Mouse (Mus musculus) midbrain, embryonic 14.5 days (tissue): Measurements from ENCODE around the gene Mapk12. TPM values are rescaled to one million over a fixed set of nuclear protein-coding genes. Genes with fewer than 3 reads are reported as not detected.
A peak's percentile ranks its signal among the peaks of the same experiment; 100 is the strongest.

Experiments
- ATAC-seq: fragments of 200-750 bp; cut with Nextera tagmentation; 2 replicates; pipeline ENCODE4 v1.8.0; 2017; ENCODE audit warnings: moderate number of reproducible peaks, moderate library complexity; ENCODE audit not compliant: low FRiP score, low TSS enrichment
- DNase-seq: peaks from one replicate; pipeline ENCODE4 v3.0.0-alpha.2; 2015
- H3K27ac ChIP-seq: fragments of 300-500 bp; sonication (generic); replicated peaks from 2 replicates; pipeline ENCODE4 v1.5.1; 2014; ENCODE audit warnings: mild to moderate bottlenecking, low read depth, low read length, moderate library complexity
- H3K27me3 ChIP-seq: fragments of 300-500 bp; sonication (generic); 2 replicates; pipeline ENCODE4 v1.6.1; 2014; ENCODE audit warnings: low read length, control low read depth, mixed read lengths; ENCODE audit not compliant: control insufficient read depth, insufficient read depth
- H3K36me3 ChIP-seq: fragments of 300-500 bp; sonication (generic); 2 replicates; pipeline ENCODE4 v1.6.1; 2014; ENCODE audit warnings: low read length, control low read depth; ENCODE audit not compliant: control insufficient read depth, insufficient read depth
- H3K4me1 ChIP-seq: fragments of 300-500 bp; sonication (generic); 2 replicates; pipeline ENCODE4 v1.6.1; 2014; ENCODE audit warnings: mild to moderate bottlenecking, antibody characterized with exemption, low read length, control low read depth; ENCODE audit not compliant: control insufficient read depth, insufficient read depth
- H3K4me2 ChIP-seq: fragments of 300-500 bp; sonication (generic); 2 replicates; pipeline ENCODE4 v1.6.1; 2014; ENCODE audit warnings: mild to moderate bottlenecking, low read length, moderate library complexity
- H3K4me3 ChIP-seq: fragments of 300-500 bp; sonication (generic); replicated peaks from 2 replicates; pipeline ENCODE4 v1.5.1; 2014; ENCODE audit warnings: low read depth, low read length
- H3K9ac ChIP-seq: fragments of 300-500 bp; sonication (generic); replicated peaks from 2 replicates; pipeline ENCODE4 v1.6.1; 2014; ENCODE audit warnings: mild to moderate bottlenecking, low read length, moderate library complexity
- H3K9me3 ChIP-seq: fragments of 300-500 bp; sonication (generic); 2 replicates; pipeline ENCODE4 v1.6.1; 2016; ENCODE audit warnings: low read length, control low read depth, mixed read lengths; ENCODE audit not compliant: control insufficient read depth
- WGBS: fragments of 180-500 bp; shearing (Covaris S2); extraction: QIAGEN DNeasy Blood & Tissue Kit; methylation state at CpG from one replicate; pipeline ENCODE4 v1.1.7; 2014; 5-methylcytosine and 5-hydroxymethylcytosine counted together
- polyA plus RNA-seq: library from polyadenylated mRNA; unstranded; fragments of >200 nt; fragmentation: Nextera tagmentation; extraction: Ambion mirVana; gene quantifications from 2 replicates; pipeline ENCODE4 v1.2.1, GENCODE M21; 2014

The Mapk12 gene
- polyA plus RNA-seq, 1 experiment from 2014 or later, result 4.1 TPM

GRCm38 (mm10) chr15:89173024-89173905, 32.8 kb upstream of the Mapk12 start:
- peaks cover 13% of the 10 kb centered on the region for H3K36me3 ChIP-seq
- no peaks in the 10 kb centered on the region for H3K27me3 ChIP-seq
- under 1% methylated on average over 64 of the region's 65 CpGs for WGBS
- peaks cover 68% of the 10 kb centered on the region for H3K4me1 ChIP-seq
- peak overlapping the region; percentile 83 for H3K9ac ChIP-seq
- H3K9me3 ChIP-seq, result no peaks in the 10 kb centered on the region
- DNase-seq (peak; percentile 83), ATAC-seq (peak; percentile 57)
- peak overlapping the region; percentile 99 for H3K4me2 ChIP-seq
- H3K27ac ChIP-seq, result peak overlapping the region; percentile 78
- H3K4me3 ChIP-seq, result peak overlapping the region; percentile 57

DNA sequence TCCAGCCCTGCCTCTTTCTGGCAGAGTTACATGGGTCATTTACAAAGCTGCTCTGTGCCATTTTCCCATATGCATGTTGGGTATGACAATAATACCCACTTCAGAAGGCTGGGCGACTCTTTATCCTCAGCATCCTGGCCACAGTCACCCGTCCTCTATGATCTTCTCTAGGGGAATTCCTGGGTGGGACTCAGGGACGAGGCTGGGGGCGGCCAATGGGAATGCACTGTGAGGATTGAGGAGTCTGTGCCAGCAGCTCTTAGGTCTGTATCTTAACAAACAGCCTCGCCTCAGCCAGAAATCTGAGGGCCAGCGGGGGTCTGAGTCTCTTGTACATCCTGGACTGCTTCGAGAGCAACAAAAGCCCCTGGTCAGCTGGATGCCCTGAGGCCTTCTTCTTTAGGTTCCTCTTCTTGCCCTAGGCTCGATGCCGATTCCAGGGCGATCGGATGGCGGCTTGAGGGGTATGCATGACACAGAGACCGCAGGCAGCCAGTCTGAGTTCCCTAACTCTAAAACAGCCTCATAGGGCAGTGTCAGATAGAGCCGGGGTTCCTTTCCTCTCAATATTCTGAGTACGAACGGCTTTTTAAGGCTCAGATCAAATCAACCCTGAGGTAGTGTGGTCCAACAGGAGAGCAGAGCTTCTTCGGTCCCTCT, 31.9 kb upstream of the Mapk12 start:
- ATAC-seq (no peak), DNase-seq (no peak)
- Histone ChIP-seq H3K27ac (peak overlapping the region; percentile 78), H3K4me1 (peaks cover 60% of the 10 kb centered on the region), H3K9ac (peak overlapping the region; percentile 83), H3K4me3 (peak overlapping the region; percentile 57), H3K36me3 (peaks cover 21% of the 10 kb centered on the region), H3K9me3 (no peaks in the 10 kb centered on the region), H3K27me3 (no peaks in the 10 kb centered on the region), H3K4me2 (peak overlapping the region; percentile 99)
- WGBS, result 27% methylated on average over 17 of the region's 17 CpGs

DNA sequence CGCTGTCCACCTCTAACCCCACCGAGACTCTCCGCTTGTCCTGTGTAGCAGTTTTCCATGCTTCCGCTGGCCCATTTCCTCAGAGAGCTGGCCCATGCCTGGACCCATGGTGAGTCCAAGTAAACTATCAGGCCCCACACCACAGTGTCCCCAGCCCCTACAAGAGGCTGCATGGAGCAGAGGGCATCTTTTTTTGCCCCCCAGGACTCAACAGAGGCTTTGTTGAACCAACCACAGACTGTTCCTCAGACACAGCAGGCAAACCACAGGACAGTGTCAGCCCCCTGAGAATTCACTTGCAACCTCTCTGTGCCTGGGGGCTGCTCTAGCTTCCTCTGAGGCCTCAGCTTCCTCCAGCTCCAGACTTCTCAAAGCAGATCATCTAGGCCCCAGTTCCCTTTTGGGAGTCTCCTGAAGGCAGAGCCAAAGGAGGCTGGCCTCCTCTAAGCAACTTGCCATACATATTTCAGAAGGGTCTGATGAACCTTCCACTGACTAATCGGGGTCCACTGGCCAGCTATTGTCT, 31.1 kb upstream of the Mapk12 start:
- Histone ChIP-seq H3K4me2 (0 out of 2 replicates have a peak overlapping the region, but pooled peaks have one; percentile 99), H3K27me3 (no peaks in the 10 kb centered on the region), H3K9ac (no peak overlapping the region), H3K36me3 (peaks cover 29% of the 10 kb centered on the region), H3K4me3 (no peak overlapping the region), H3K9me3 (no peaks in the 10 kb centered on the region), H3K4me1 (peaks cover 52% of the 10 kb centered on the region), H3K27ac (no peak overlapping the region)
- no peak for ATAC-seq
- 92% methylated on average over 5 of the region's 5 CpGs for WGBS
- DNase-seq, result no peak

DNA sequence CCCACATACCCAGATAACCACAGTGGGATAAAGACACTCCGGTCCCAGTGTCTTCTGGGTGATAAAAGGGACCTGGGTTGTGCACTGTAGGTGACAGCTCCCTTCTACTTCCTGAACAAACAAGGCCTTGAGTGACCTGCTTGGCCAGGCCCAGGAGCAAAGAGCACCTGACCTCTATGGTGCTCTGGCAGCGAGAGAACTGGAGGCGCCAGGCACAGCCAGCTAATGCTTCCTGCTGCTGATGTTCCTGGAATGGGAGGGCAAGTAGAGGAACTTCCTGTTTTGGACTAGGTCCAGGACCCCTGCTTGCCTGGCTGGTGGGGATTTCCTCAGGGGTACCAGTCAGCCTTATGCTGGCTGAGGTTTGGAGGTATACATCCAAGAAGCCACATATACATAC, 29.6 kb upstream of the Mapk12 start:
- Histone ChIP-seq H3K36me3 (peaks cover 44% of the 10 kb centered on the region), H3K9me3 (no peaks in the 10 kb centered on the region), H3K4me2 (no peak overlapping the region), H3K9ac (no peak overlapping the region), H3K27ac (no peak overlapping the region), H3K4me1 (peaks cover 44% of the 10 kb centered on the region), H3K27me3 (no peaks in the 10 kb centered on the region), H3K4me3 (no peak overlapping the region)
- DNase-seq (no peak), ATAC-seq (no peak)
- 82% methylated on average over 3 of the region's 3 CpGs for WGBS

DNA sequence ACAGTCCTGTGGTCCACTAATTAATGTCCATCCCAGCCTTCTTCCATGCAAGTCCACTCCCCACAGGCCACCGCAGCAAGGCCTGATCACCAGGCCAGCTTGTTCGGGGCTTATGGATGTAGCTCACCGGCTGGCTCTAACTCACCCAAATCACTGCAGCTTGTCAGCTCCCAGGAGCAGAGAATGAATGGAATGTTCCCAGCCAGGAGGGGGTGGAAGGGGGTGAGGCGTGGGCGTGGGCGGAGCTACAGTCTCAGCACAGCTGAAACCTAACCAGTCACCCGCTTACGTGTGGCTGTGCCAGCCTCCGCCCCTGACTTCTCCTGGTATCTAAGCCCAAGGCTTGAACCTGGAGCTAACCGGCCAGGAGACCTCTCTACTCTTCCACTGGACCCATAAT, 28.9 kb upstream of the Mapk12 start:
- peaks cover 39% of the 10 kb centered on the region for H3K4me1 ChIP-seq
- 0 out of 2 replicates have a peak overlapping the region, but pooled peaks have one; percentile 7 for H3K4me2 ChIP-seq
- peaks cover 51% of the 10 kb centered on the region for H3K36me3 ChIP-seq
- 0 out of 2 replicates have a peak overlapping the region, but pooled peaks have one; percentile 0 for H3K27ac ChIP-seq
- no peak overlapping the region for H3K9ac ChIP-seq
- DNase-seq (peak; percentile 71), ATAC-seq (no peak)
- 8% methylated on average over 10 of the region's 10 CpGs for WGBS
- H3K4me3 ChIP-seq, result no peak overlapping the region
- no peaks in the 10 kb centered on the region for H3K9me3 ChIP-seq
- H3K27me3 ChIP-seq, result no peaks in the 10 kb centered on the region

GRCm38 (mm10) chr15:89168922-89169321, 28.4 kb upstream of the Mapk12 start:
- DNase-seq (no peak), ATAC-seq (no peak)
- WGBS, result 61% methylated on average over 10 of the region's 10 CpGs
- Histone ChIP-seq H3K4me3 (no peak overlapping the region), H3K27ac (0 out of 2 replicates have a peak overlapping the region, but pooled peaks have one; percentile 0), H3K9ac (no peak overlapping the region), H3K36me3 (peaks cover 56% of the 10 kb centered on the region), H3K4me1 (peaks cover 34% of the 10 kb centered on the region), H3K4me2 (no peak overlapping the region), H3K9me3 (no peaks in the 10 kb centered on the region), H3K27me3 (no peaks in the 10 kb centered on the region)

DNA sequence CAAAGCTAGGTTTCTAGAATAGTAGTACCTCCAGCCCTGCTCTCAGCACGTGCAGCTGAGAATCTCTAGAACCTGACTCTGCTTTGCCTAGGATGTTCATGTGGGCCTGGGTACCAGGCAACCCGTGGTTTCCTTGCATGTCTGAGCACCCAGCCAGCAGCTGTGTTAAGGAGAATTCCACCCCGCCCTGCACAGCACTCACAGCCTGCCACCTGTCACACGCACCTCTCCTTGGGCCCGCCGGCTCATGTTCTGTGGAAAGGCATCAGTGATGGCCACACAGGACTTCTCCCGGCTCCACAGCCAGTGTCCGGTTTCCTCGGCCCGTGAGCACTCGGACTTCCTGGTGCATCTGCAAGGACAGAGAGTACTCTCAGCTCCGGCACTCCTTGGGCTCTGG, 25.0 kb upstream of the Mapk12 start:
- ATAC-seq (no peak), DNase-seq (no peak)
- Histone ChIP-seq H3K27me3 (no peaks in the 10 kb centered on the region), H3K36me3 (peaks cover 91% of the 10 kb centered on the region), H3K27ac (no peak overlapping the region), H3K9ac (no peak overlapping the region), H3K4me2 (no peak overlapping the region), H3K4me3 (no peak overlapping the region), H3K4me1 (peaks cover 10% of the 10 kb centered on the region; the same call in 1 of the 2 replicates), H3K9me3 (no peaks in the 10 kb centered on the region)
- 97% methylated on average over 12 of the region's 12 CpGs for WGBS

DNA sequence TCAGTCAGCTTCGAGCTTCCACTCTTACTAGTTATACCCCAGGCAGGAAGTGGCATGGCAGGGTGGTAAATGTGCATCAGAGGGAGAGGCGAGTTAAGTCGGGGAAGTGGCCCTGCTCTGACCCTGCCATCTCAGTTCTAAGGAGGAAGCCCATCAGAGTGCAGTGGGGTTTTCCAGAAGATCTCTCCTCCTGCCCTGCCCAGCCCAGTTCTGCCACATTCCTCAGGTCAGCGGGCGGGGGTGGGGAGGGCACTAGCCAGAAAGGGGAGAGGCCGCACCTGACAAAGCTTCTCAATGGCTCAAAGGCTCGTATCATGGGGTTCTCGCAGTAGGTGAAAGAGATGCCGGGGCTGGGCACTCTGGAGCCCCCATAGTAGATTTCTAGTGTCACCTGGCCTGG, 20.9 kb upstream of the Mapk12 start:
- H3K27ac ChIP-seq, result no peak overlapping the region
- 89% methylated on average over 9 of the region's 9 CpGs for WGBS
- H3K9ac ChIP-seq, result no peak overlapping the region
- peaks cover 100% of the 10 kb centered on the region for H3K36me3 ChIP-seq
- no peaks in the 10 kb centered on the region for H3K27me3 ChIP-seq
- H3K9me3 ChIP-seq, result no peaks in the 10 kb centered on the region
- H3K4me3 ChIP-seq, result no peak overlapping the region
- H3K4me2 ChIP-seq, result no peak overlapping the region
- DNase-seq, result no peak
- ATAC-seq, result no peak
- no peaks in the 10 kb centered on the region for H3K4me1 ChIP-seq
